8 mouse cellular contexts compared by ENCODE assay signal in genomic region chr6:113344321-113344720, GRCm38 (mm10). TPM values are rescaled to one million over a fixed set of nuclear protein-coding genes. Genes with fewer than 3 reads are reported as not detected.
DNase-seq lines count a peak whose midpoint lies in the region; ATAC-seq lines count a peak whose summit lies in the region.

No protein-coding gene starts in this region.

- WGBS in forebrain, embryonic 10.5 days, result 56% methylated on average over 2 of the region's 2 CpGs
- WGBS in midbrain, embryonic 13.5 days, result 54% methylated on average over 2 of the region's 2 CpGs

- H3K4me1 ChIP-seq in forebrain, embryonic 10.5 days, result peaks cover 29% of the 10 kb centered on the region
- H3K4me1 ChIP-seq in midbrain, embryonic 13.5 days (replicated peaks), result peaks cover 28% of the 10 kb centered on the region

- peak overlapping the region; percentile 88; the same call in 1 of the 2 replicates for H3K27ac ChIP-seq in forebrain, embryonic 10.5 days
- no peak overlapping the region for H3K27ac ChIP-seq in midbrain, embryonic 13.5 days

- peak; percentile 16; the same call in 1 of the 2 replicates for ATAC-seq in midbrain, embryonic 13.5 days
- ATAC-seq in erythroblast, adult 5-6 weeks (replicated peaks; ENCODE audit: low FRiP score, poor library complexity, severe bottlenecking), result no peak

- H3K4me3 ChIP-seq in forebrain, embryonic 10.5 days, result no peak overlapping the region; the same call in 1 of the 2 replicates
- H3K4me3 ChIP-seq in midbrain, embryonic 13.5 days (replicated peaks), result peak overlapping the region; percentile 63; the same call in 1 of the 2 replicates

- H3K36me3 ChIP-seq in forebrain, embryonic 10.5 days (replicated peaks), result peaks cover 4% of the 10 kb centered on the region; the same call in 1 of the 2 replicates
- H3K36me3 ChIP-seq in midbrain, embryonic 13.5 days, result peaks cover 9% of the 10 kb centered on the region

- H3K4me2 ChIP-seq in midbrain, embryonic 13.5 days (replicated peaks), result peak overlapping the region; percentile 86

- intact Hi-C loops in heart, postnatal 10 days (cut with DNase I), result loop anchor here (5.0 kb wide), 1 partner anchor 123 kb away; no protein-coding TSS in a partner anchor

- peak; percentile 30 to 56 for DNase-seq in urinary bladder, adult 18-20 months (ENCODE audit: low spot score in 2 of 2)
- no peak for DNase-seq in urinary bladder, postnatal 10 days (ENCODE audit: low spot score)
- no peak for DNase-seq in forebrain, embryonic 10.5 days (ENCODE audit: extremely low spot score, low spot score)
- peak; percentile 84 to 86 for DNase-seq in heart, postnatal 10 days
- peak; percentile 98 for DNase-seq in kidney, postnatal 25 days
- no peak for DNase-seq in B cell, adult 2 months

- H3K9me3 ChIP-seq in forebrain, embryonic 10.5 days, result no peaks in the 10 kb centered on the region
- no peaks in the 10 kb centered on the region for H3K9me3 ChIP-seq in midbrain, embryonic 13.5 days

- H3K9ac ChIP-seq in midbrain, embryonic 13.5 days (replicated peaks), result peak overlapping the region; percentile 91; the same call in 1 of the 2 replicates

- H3K27me3 ChIP-seq in forebrain, embryonic 10.5 days (ENCODE audit: poor library complexity, severe bottlenecking), result 0 out of 2 replicates have a peak, but pooled peaks cover 10% of the 10 kb centered on the region
- H3K27me3 ChIP-seq in midbrain, embryonic 13.5 days, result no peaks in the 10 kb centered on the region

RNA-seq across cellular contexts. Expression of gene Camk1, which starts 0.5 kb away (rescaled TPM):
- 33.8 and 37.4 TPM in 2 replicates for polyA plus RNA-seq in forebrain, embryonic 10.5 days (2016; fragmentation: Nextera tagmentation; extraction: Ambion mirVana)
- total RNA-seq in heart, postnatal 10 days (2021), result 10 to 100 TPM; 67.2 to 76.7 TPM
- polyA plus RNA-seq in midbrain, embryonic 13.5 days (2015; fragmentation: Nextera tagmentation; extraction: Ambion mirVana), result 79.4 and 81.4 TPM in 2 replicates
- total RNA-seq in erythroblast, adult 5-6 weeks (2015; ENCODE audit: low replicate concordance), result 4.6 and 6.5 TPM in 2 replicates
- 7.1 and 11.8 TPM in 2 replicates for total RNA-seq in erythroblast, adult 5-6 weeks (2017; ENCODE audit: low replicate concordance)

RNA-seq across cellular contexts. Expression of gene Ogg1, which starts 17.5 kb away (rescaled TPM):
- polyA plus RNA-seq in forebrain, embryonic 10.5 days (2016; fragmentation: Nextera tagmentation; extraction: Ambion mirVana), result 18.3 and 18.8 TPM in 2 replicates
- 1 to 10 TPM; 7.1 to 7.2 TPM for total RNA-seq in heart, postnatal 10 days (2021)
- polyA plus RNA-seq in midbrain, embryonic 13.5 days (2015; fragmentation: Nextera tagmentation; extraction: Ambion mirVana), result 9.5 and 9.9 TPM in 2 replicates
- total RNA-seq in erythroblast, adult 5-6 weeks (2015; ENCODE audit: low replicate concordance), result 0.63 and 3.1 TPM in 2 replicates
- 7.6 TPM in 1 of 2 replicates, not detected in the other for total RNA-seq in erythroblast, adult 5-6 weeks (2017; ENCODE audit: low replicate concordance)

RNA-seq across cellular contexts. Expression of gene Tada3, which starts 33.4 kb away (rescaled TPM):
- 53.8 and 59.3 TPM in 2 replicates for polyA plus RNA-seq in forebrain, embryonic 10.5 days (2016; fragmentation: Nextera tagmentation; extraction: Ambion mirVana)
- 10 to 100 TPM; 22.0 to 23.5 TPM for total RNA-seq in heart, postnatal 10 days (2021)
- 64.5 and 74.7 TPM in 2 replicates for polyA plus RNA-seq in midbrain, embryonic 13.5 days (2015; fragmentation: Nextera tagmentation; extraction: Ambion mirVana)
- total RNA-seq in erythroblast, adult 5-6 weeks (2015; ENCODE audit: low replicate concordance), result 6.0 and 11.1 TPM in 2 replicates
- total RNA-seq in erythroblast, adult 5-6 weeks (2017; ENCODE audit: low replicate concordance), result 7.8 and 14.1 TPM in 2 replicates

RNA-seq across cellular contexts. Expression of gene Arpc4, which starts 33.6 kb away (rescaled TPM):
- 366 TPM in 2 replicates for polyA plus RNA-seq in forebrain, embryonic 10.5 days (2016; fragmentation: Nextera tagmentation; extraction: Ambion mirVana)
- total RNA-seq in heart, postnatal 10 days (2021), result 100 to 1,000 TPM; 124 to 138 TPM
- polyA plus RNA-seq in midbrain, embryonic 13.5 days (2015; fragmentation: Nextera tagmentation; extraction: Ambion mirVana), result 393 and 407 TPM in 2 replicates
- total RNA-seq in erythroblast, adult 5-6 weeks (2015; ENCODE audit: low replicate concordance), result 44.5 and 54.8 TPM in 2 replicates
- total RNA-seq in erythroblast, adult 5-6 weeks (2017; ENCODE audit: low replicate concordance), result 81.5 and 100 TPM in 2 replicates

RNA-seq across cellular contexts. Expression of gene Brpf1, which starts 37.4 kb away (rescaled TPM):
- 26.1 and 26.7 TPM in 2 replicates for polyA plus RNA-seq in forebrain, embryonic 10.5 days (2016; fragmentation: Nextera tagmentation; extraction: Ambion mirVana)
- total RNA-seq in heart, postnatal 10 days (2021), result 10 to 100 TPM; 20.1 to 21.8 TPM
- 19.4 and 21.4 TPM in 2 replicates for polyA plus RNA-seq in midbrain, embryonic 13.5 days (2015; fragmentation: Nextera tagmentation; extraction: Ambion mirVana)
- 12.1 and 19.2 TPM in 2 replicates for total RNA-seq in erythroblast, adult 5-6 weeks (2015; ENCODE audit: low replicate concordance)
- 14.3 and 16.0 TPM in 2 replicates for total RNA-seq in erythroblast, adult 5-6 weeks (2017; ENCODE audit: low replicate concordance)

Comparison
In these comparisons a context has a peak if more than half of its experiments do, and no peak if none do; other contexts are left out.
1. DNase-seq: peak in urinary bladder, adult 18-20 months (2 of 2), heart, postnatal 10 days (2 of 2) and kidney, postnatal 25 days (2 of 2); none in urinary bladder, postnatal 10 days (single experiment), forebrain, embryonic 10.5 days (single experiment) and B cell, adult 2 months (0 of 2).
2. RNA of gene Camk1, which starts 0.5 kb away (total RNA-seq): 67.2 to 76.7 TPM in heart, postnatal 10 days; 4.6 to 11.8 TPM in erythroblast, adult 5-6 weeks; every median in the first group is over 4 times any median in the second.